Mouse (Mus musculus): ENCODE results near the gene Ramp3. TPM values are rescaled to one million over a fixed set of nuclear protein-coding genes. Genes with fewer than 3 reads are reported as not detected.

Ramp3 gene
- total and polyA plus RNA-seq, 3 experiments = 6.0 to 7.6 (median 7.6) TPM

GRCm38 (mm10) chr11:6696551-6696950 is 38.2 kb downstream of the Ramp3 start:
- Histone ChIP-seq H3K27me3 (ENCODE audit: control insufficient read depth, insufficient read depth, low read length) (no peaks in the 10 kb centered on the region; the same call in 1 of the 2 replicates), H3K79me2 (replicated peaks; ENCODE audit: control insufficient read depth, insufficient read depth, low read length) (no peaks in the 10 kb centered on the region), H3K4me3 (no peak overlapping the region), H3K4me1 (ENCODE audit: control insufficient read depth, insufficient read depth, low read length) (no peaks in the 10 kb centered on the region; the same call in 1 of the 2 replicates), H3K9ac (ENCODE audit: low read depth, low read length) (no peak overlapping the region), H3K36me3 (ENCODE audit: control insufficient read depth, insufficient read depth, low read length) (no peaks in the 10 kb centered on the region), H3K27ac (no peak overlapping the region)
- no peak for DNase-seq
- intact Hi-C loops (cut with DNase I) = loop anchor here (5.0 kb wide), 1 partner anchor 39 kb away; the partner anchor contains the start of gene Ramp3
- no peak for TF ChIP-seq EP300 (IDR thresholded peaks at IDR 0.05; ENCODE audit: insufficient read depth, low read depth, low read length)
- TF ChIP-seq POLR2A (IDR thresholded peaks at IDR 0.05; ENCODE audit: insufficient read depth, low read depth, low read length) = no peak
- TF ChIP-seq CTCF (IDR thresholded peaks at IDR 0.05) = no peak
- 82% methylated on average over 8 of the region's 8 CpGs for WGBS

- H3K4me1 ChIP-seq (ENCODE audit: control insufficient read depth, insufficient read depth, low read length) = no peaks in the 10 kb centered on the region; the same call in 1 of the 2 replicates
- H3K36me3 ChIP-seq (ENCODE audit: control insufficient read depth, insufficient read depth, low read length) = no peaks in the 10 kb centered on the region
- H3K27me3 ChIP-seq (ENCODE audit: control insufficient read depth, insufficient read depth, low read length) = no peaks in the 10 kb centered on the region; the same call in 1 of the 2 replicates
- WGBS = 75% methylated on average over 10 of the region's 10 CpGs
- no peak overlapping the region for H3K27ac ChIP-seq
- H3K9ac ChIP-seq (ENCODE audit: low read depth, low read length) = no peak overlapping the region
- H3K4me3 ChIP-seq = no peak overlapping the region
- DNase-seq = peak in 1 of 2 experiments; percentile 17
- TF ChIP-seq CTCF (IDR thresholded peaks at IDR 0.05) = no peak
- no peak for TF ChIP-seq EP300 (IDR thresholded peaks at IDR 0.05; ENCODE audit: insufficient read depth, low read depth, low read length)
- TF ChIP-seq POLR2A (IDR thresholded peaks at IDR 0.05; ENCODE audit: insufficient read depth, low read depth, low read length) = no peak
- intact Hi-C loops (cut with DNase I) = loop anchor here (5.0 kb wide), 1 partner anchor 40 kb away; the partner anchor contains the start of gene Ramp3
- H3K79me2 ChIP-seq (replicated peaks; ENCODE audit: control insufficient read depth, insufficient read depth, low read length) = no peaks in the 10 kb centered on the region
Measured at GRCm38 (mm10) chr11:6697751-6698150, 39.4 kb downstream of the Ramp3 start.

GRCm38 (mm10) chr11:6698281-6698680 is 40.0 kb downstream of the Ramp3 start:
- Histone ChIP-seq H3K79me2 (replicated peaks; ENCODE audit: control insufficient read depth, insufficient read depth, low read length) (no peaks in the 10 kb centered on the region), H3K27me3 (ENCODE audit: control insufficient read depth, insufficient read depth, low read length) (no peaks in the 10 kb centered on the region; the same call in 1 of the 2 replicates)

GRCm38 (mm10) chr11:6702258-6702657 is 43.9 kb downstream of the Ramp3 start:
- no peaks in the 10 kb centered on the region; the same call in 1 of the 2 replicates for H3K27me3 ChIP-seq (ENCODE audit: control insufficient read depth, insufficient read depth, low read length)
- no peak overlapping the region for H3K27ac ChIP-seq
- no peaks in the 10 kb centered on the region for H3K36me3 ChIP-seq (ENCODE audit: control insufficient read depth, insufficient read depth, low read length)
- no peak overlapping the region for H3K9ac ChIP-seq (ENCODE audit: low read depth, low read length)
- no peaks in the 10 kb centered on the region for H3K79me2 ChIP-seq (replicated peaks; ENCODE audit: control insufficient read depth, insufficient read depth, low read length)
- no peak for TF ChIP-seq EP300 (IDR thresholded peaks at IDR 0.05; ENCODE audit: insufficient read depth, low read depth, low read length)
- no peak for TF ChIP-seq POLR2A (IDR thresholded peaks at IDR 0.05; ENCODE audit: insufficient read depth, low read depth, low read length)
- no peaks in the 10 kb centered on the region for H3K4me1 ChIP-seq (ENCODE audit: control insufficient read depth, insufficient read depth, low read length)
- no peak for DNase-seq
- intact Hi-C loops (cut with DNase I) = loop anchor here (5.0 kb wide), 1 partner anchor 65 kb away; no protein-coding TSS in a partner anchor
- no peak overlapping the region for H3K4me3 ChIP-seq
- WGBS = 53% methylated on average over 3 of the region's 3 CpGs

More at GRCm38 (mm10) chr11:6698281-6698680, 40.0 kb downstream of the Ramp3 start:
- no peaks in the 10 kb centered on the region for H3K36me3 ChIP-seq (ENCODE audit: control insufficient read depth, insufficient read depth, low read length)
- TF ChIP-seq EP300 (IDR thresholded peaks at IDR 0.05; ENCODE audit: insufficient read depth, low read depth, low read length) (no peak), CTCF (IDR thresholded peaks at IDR 0.05) (no peak), POLR2A (IDR thresholded peaks at IDR 0.05; ENCODE audit: insufficient read depth, low read depth, low read length) (no peak)
- no peak overlapping the region for H3K9ac ChIP-seq (ENCODE audit: low read depth, low read length)
- 79% methylated on average over 10 of the region's 10 CpGs for WGBS
- H3K4me3 ChIP-seq = no peak overlapping the region
- H3K4me1 ChIP-seq (ENCODE audit: control insufficient read depth, insufficient read depth, low read length) = no peaks in the 10 kb centered on the region; the same call in 1 of the 2 replicates
- no peak for DNase-seq
- no peak overlapping the region for H3K27ac ChIP-seq
- intact Hi-C loops (cut with DNase I) = loop anchor here (5.0 kb wide), 1 partner anchor 41 kb away; the partner anchor contains the start of gene Ramp3

- intact Hi-C loops (cut with DNase I) = loop anchor here (5.0 kb wide), 1 partner anchor 62 kb away; no protein-coding TSS in a partner anchor
- Histone ChIP-seq H3K36me3 (ENCODE audit: control insufficient read depth, insufficient read depth, low read length) (no peaks in the 10 kb centered on the region), H3K79me2 (replicated peaks; ENCODE audit: control insufficient read depth, insufficient read depth, low read length) (no peaks in the 10 kb centered on the region), H3K4me3 (no peak overlapping the region), H3K9ac (ENCODE audit: low read depth, low read length) (no peak overlapping the region), H3K4me1 (ENCODE audit: control insufficient read depth, insufficient read depth, low read length) (no peaks in the 10 kb centered on the region), H3K27me3 (ENCODE audit: control insufficient read depth, insufficient read depth, low read length) (no peaks in the 10 kb centered on the region; the same call in 1 of the 2 replicates), H3K27ac (no peak overlapping the region)
- 70% methylated on average over 6 of the region's 6 CpGs for WGBS
- no peak for DNase-seq
- no peak for TF ChIP-seq EP300 (IDR thresholded peaks at IDR 0.05; ENCODE audit: insufficient read depth, low read depth, low read length)
- TF ChIP-seq CTCF (IDR thresholded peaks at IDR 0.05) = no peak
- no peak for TF ChIP-seq POLR2A (IDR thresholded peaks at IDR 0.05; ENCODE audit: insufficient read depth, low read depth, low read length)
Measured at GRCm38 (mm10) chr11:6704851-6705250, 46.5 kb downstream of the Ramp3 start.

GRCm38 (mm10) chr11:6705516-6705915 is 47.2 kb downstream of the Ramp3 start:
- Histone ChIP-seq H3K36me3 (ENCODE audit: control insufficient read depth, insufficient read depth, low read length) (no peaks in the 10 kb centered on the region), H3K79me2 (replicated peaks; ENCODE audit: control insufficient read depth, insufficient read depth, low read length) (no peaks in the 10 kb centered on the region), H3K4me3 (no peak overlapping the region), H3K27ac (no peak overlapping the region), H3K4me1 (ENCODE audit: control insufficient read depth, insufficient read depth, low read length) (no peaks in the 10 kb centered on the region), H3K9ac (ENCODE audit: low read depth, low read length) (no peak overlapping the region), H3K27me3 (ENCODE audit: control insufficient read depth, insufficient read depth, low read length) (no peaks in the 10 kb centered on the region)
- WGBS = 75% methylated on average over 5 of the region's 5 CpGs
- TF ChIP-seq CTCF (IDR thresholded peaks at IDR 0.05) (no peak), POLR2A (IDR thresholded peaks at IDR 0.05; ENCODE audit: insufficient read depth, low read depth, low read length) (no peak), EP300 (IDR thresholded peaks at IDR 0.05; ENCODE audit: insufficient read depth, low read depth, low read length) (no peak)
- no peak for DNase-seq
- intact Hi-C loops (cut with DNase I) = no loop called here

Measured in heart, adult 2 months (tissue).